Mouse (Mus musculus) Patski (cell line): ENCODE measurements around the gene Tesk1. TPM values are rescaled to one million over a fixed set of nuclear protein-coding genes. Genes with fewer than 3 reads are reported as not detected.

Experiments
- ATAC-seq: fragments of 100-300 bp; one replicate; pipeline ENCODE4 v1.8.0; 2021
- CTCF ChIA-PET: fragments of 350-600 bp; sonication (Branson Sonifier 250); formaldehyde crosslinking; loops from one replicate; lab custom pipeline; 2022; ENCODE audit warnings: inconsistent platforms; lab: Charles Lee
- POLR2A ChIA-PET: fragments of 350-600 bp; sonication (Branson Sonifier 250); formaldehyde crosslinking; loops from one replicate; lab custom pipeline; 2022; ENCODE audit warnings: antibody characterized with exemption, inconsistent platforms; lab: Charles Lee
- DNase-seq: peaks from one replicate; pipeline ENCODE4 v3.0.0-alpha.2; 2011; ENCODE audit warnings: low read depth, low spot score
- H3K27me3 ChIP-seq: fragments of 371-371 bp; one replicate; pipeline ENCODE4 v1.5.1; 2021
- CTCF ChIP-seq: fragments of 100-300 bp; IDR thresholded peaks from one replicate; pipeline ENCODE4 v1.5.1; 2021
- in situ Hi-C: fragments of 300-500 bp; cut with MboI; formaldehyde crosslinking; loops from 3 replicates; pipeline ENCODE4 v1.11.1; 2018; ENCODE audit warnings: low pct_unique_long_range_greater_than_20kb, mixed read lengths
- polyA plus RNA-seq: library from polyadenylated mRNA; unstranded; gene quantifications from one replicate; pipeline ENCODE4 v1.2.3, GENCODE M21; 2021

Gene Tesk1
- polyA plus RNA-seq, 1 experiment from 2014 or later, result 50.4 TPM

GRCm38 (mm10) chr4:43418973-43419656 lies 22.6 kb upstream of the Tesk1 start:
- TF ChIP-seq CTCF, result no peak
- CTCF ChIA-PET, result no interaction called here
- in situ Hi-C loops, result loop anchor here (5.0 kb wide), 1 partner anchor 37 kb away; the partner anchor contains the start of gene Rusc2
- POLR2A ChIA-PET, result no interaction called here
- H3K27me3 ChIP-seq, result no peaks in the 10 kb centered on the region
- ATAC-seq (no peak), DNase-seq (no peak)

GRCm38 (mm10) chr4:43419801-43420281 lies 21.9 kb upstream of the Tesk1 start:
- in situ Hi-C loops, result loop anchor here (5.0 kb wide), 3 partner anchors 38 to 373 kb away; partner anchors contain the start of genes Atp8b5, Fam214b and Rusc2
- CTCF ChIA-PET, result interaction anchor here (1.1 to 1.3 kb wide), 2 partner anchors 17 to 153 kb away, joined by 3 to 4 read pairs; partner anchors contain the start of gene Atp8b5
- no peak for TF ChIP-seq CTCF
- POLR2A ChIA-PET, result interaction anchor here (0.8 kb wide), 1 partner anchor 164 kb away, joined by 3 read pairs; no protein-coding TSS in a partner anchor
- ATAC-seq (peak; percentile 41), DNase-seq (peak; percentile 46)
- no peaks in the 10 kb centered on the region for H3K27me3 ChIP-seq

- peak; percentile 51 for DNase-seq
- no peaks in the 10 kb centered on the region for H3K27me3 ChIP-seq
- no peak for ATAC-seq
- POLR2A ChIA-PET, result interaction anchor here (0.6 to 0.9 kb wide), 3 partner anchors 37 to 363 kb away, joined by 3 read pairs; no protein-coding TSS in a partner anchor
- CTCF ChIA-PET, result interaction anchor here (1.0 to 1.5 kb wide), 4 partner anchors 18 to 153 kb away, joined by 3 to 5 read pairs (median 4); partner anchors contain the start of genes Atp8b5 and Tesk1
- TF ChIP-seq CTCF, result no peak
- in situ Hi-C loops, result loop anchor here (5.0 kb wide), 2 partner anchors 153 to 373 kb away; partner anchors contain the start of genes Atp8b5 and Fam214b
Measured at GRCm38 (mm10) chr4:43420305-43420704, 21.4 kb upstream of the Tesk1 start.

GRCm38 (mm10) chr4:43421632-43422240 lies 20.0 kb upstream of the Tesk1 start:
- DNase-seq, result no peak
- H3K27me3 ChIP-seq, result no peaks in the 10 kb centered on the region
- in situ Hi-C loops, result loop anchor here (5.0 kb wide), 2 partner anchors 154 to 374 kb away; partner anchors contain the start of genes Atp8b5 and Fam214b
- TF ChIP-seq CTCF, result no peak
- ATAC-seq, result no peak
- ChIA-PET POLR2A (no interaction called here), CTCF (interaction anchor here (1.0 to 1.5 kb wide), 2 partner anchors 11 to 20 kb away, joined by 3 to 5 read pairs; partner anchors contain the start of gene Tesk1)

- CTCF ChIA-PET, result interaction anchor here (1.3 kb wide), 1 partner anchor 372 kb away, joined by 3 read pairs; no protein-coding TSS in a partner anchor
- POLR2A ChIA-PET, result no interaction called here
- in situ Hi-C loops, result loop anchor here (5.0 kb wide), 2 partner anchors 156 to 376 kb away; partner anchors contain the start of genes Atp8b5 and Fam214b
Measured at GRCm38 (mm10) chr4:43423267-43423934, 18.3 kb upstream of the Tesk1 start.

GRCm38 (mm10) chr4:43424072-43424471 lies 17.7 kb upstream of the Tesk1 start:
- DNase-seq (no peak), ATAC-seq (no peak)
- CTCF ChIA-PET, result interaction anchor here (1.3 kb wide), 1 partner anchor 372 kb away, joined by 3 read pairs; no protein-coding TSS in a partner anchor
- no peak for TF ChIP-seq CTCF
- in situ Hi-C loops, result loop anchor here (5.0 kb wide), 2 partner anchors 157 to 377 kb away; partner anchors contain the start of genes Atp8b5 and Fam214b
- POLR2A ChIA-PET, result no interaction called here
- H3K27me3 ChIP-seq, result no peaks in the 10 kb centered on the region

More at GRCm38 (mm10) chr4:43423267-43423934, 18.3 kb upstream of the Tesk1 start:
- DNase-seq (no peak), ATAC-seq (no peak)
- H3K27me3 ChIP-seq, result no peaks in the 10 kb centered on the region
- no peak for TF ChIP-seq CTCF

GRCm38 (mm10) chr4:43425197-43425596 lies 16.5 kb upstream of the Tesk1 start:
- H3K27me3 ChIP-seq, result no peaks in the 10 kb centered on the region
- DNase-seq, result no peak
- no peak for ATAC-seq
- in situ Hi-C loops, result no loop called here
- TF ChIP-seq CTCF, result no peak
- POLR2A ChIA-PET, result no interaction called here
- CTCF ChIA-PET, result no interaction called here

GRCm38 (mm10) chr4:43425648-43426380 lies 15.9 kb upstream of the Tesk1 start:
- ChIA-PET CTCF (no interaction called here), POLR2A (no interaction called here)
- in situ Hi-C loops, result no loop called here
- no peak for TF ChIP-seq CTCF
- DNase-seq, result no peak
- H3K27me3 ChIP-seq, result no peaks in the 10 kb centered on the region
- ATAC-seq, result no peak

- CTCF ChIA-PET, result no interaction called here
- TF ChIP-seq CTCF, result no peak
- POLR2A ChIA-PET, result no interaction called here
- ATAC-seq (no peak), DNase-seq (no peak)
- in situ Hi-C loops, result no loop called here
- no peaks in the 10 kb centered on the region for H3K27me3 ChIP-seq
Measured at GRCm38 (mm10) chr4:43426487-43426886, 15.3 kb upstream of the Tesk1 start.
